Mouse (Mus musculus): ENCODE measurements around the gene Hoxa1. TPM values are rescaled to one million over a fixed set of nuclear protein-coding genes. Genes with fewer than 3 reads are reported as not detected.

Gene Hoxa1
- polyA plus RNA-seq, 2 experiments = 0.33 to 0.47 TPM

GRCm38 (mm10) chr6:52153270-52153669 lies 4.8 kb downstream of the Hoxa1 start:
- WGBS (ENCODE audit: insufficient replicate concordance) = 5% methylated on average over 6 of the region's 6 CpGs
- Histone ChIP-seq H3K4me2 (ENCODE audit: low read depth) (no peak overlapping the region), H3K36me3 (replicated peaks; ENCODE audit: control insufficient read depth, insufficient read depth, low read depth) (no peaks in the 10 kb centered on the region), H3K27ac (no peak overlapping the region), H3K9ac (replicated peaks) (no peak overlapping the region), H3K4me3 (ENCODE audit: insufficient read depth in 1 of 2, low read depth in 2 of 2, low read length in 2 of 2) (no peak overlapping the region), H3K9me3 (ENCODE audit: control insufficient read depth, low read length) (no peaks in the 10 kb centered on the region), H3K4me1 (replicated peaks; ENCODE audit: control insufficient read depth in 2 of 2, insufficient read depth in 2 of 2, low read length in 1 of 2) (no peaks in the 10 kb centered on the region), H3K27me3 (ENCODE audit: control insufficient read depth, insufficient read depth, low read length) (peaks cover 78% of the 10 kb centered on the region)
- DNase-seq (ENCODE audit: low read depth in 3 of 3, low spot score in 3 of 3) = no peak
- ATAC-seq (ENCODE audit: insufficient read depth) = no peak
- TF ChIP-seq CTCF (IDR thresholded peaks at IDR 0.05; ENCODE audit: low read depth) = no peak
- TF ChIP-seq EP300 (IDR thresholded peaks at IDR 0.05; ENCODE audit: low read depth) = no peak

- TF ChIP-seq CTCF (IDR thresholded peaks at IDR 0.05; ENCODE audit: low read depth) = no peak
- no peaks in the 10 kb centered on the region for H3K36me3 ChIP-seq (replicated peaks; ENCODE audit: control insufficient read depth, insufficient read depth, low read depth)
- no peak overlapping the region for H3K4me2 ChIP-seq (ENCODE audit: low read depth)
- WGBS (ENCODE audit: insufficient replicate concordance) = 19% methylated on average over 16 of the region's 16 CpGs
- DNase-seq (ENCODE audit: low read depth in 3 of 3, low spot score in 3 of 3) (no peak), ATAC-seq (ENCODE audit: insufficient read depth) (no peak)
- H3K27me3 ChIP-seq (ENCODE audit: control insufficient read depth, insufficient read depth, low read length) = peaks cover 70% of the 10 kb centered on the region
- H3K9ac ChIP-seq (replicated peaks) = no peak overlapping the region
- no peaks in the 10 kb centered on the region for H3K9me3 ChIP-seq (ENCODE audit: control insufficient read depth, low read length)
- no peaks in the 10 kb centered on the region for H3K4me1 ChIP-seq (replicated peaks; ENCODE audit: control insufficient read depth in 2 of 2, insufficient read depth in 2 of 2, low read length in 1 of 2)
- no peak overlapping the region for H3K4me3 ChIP-seq (ENCODE audit: insufficient read depth in 1 of 2, low read depth in 2 of 2, low read length in 2 of 2)
- H3K27ac ChIP-seq = no peak overlapping the region
Observed at GRCm38 (mm10) chr6:52152226-52153193, 5.6 kb downstream of the Hoxa1 start.

- Histone ChIP-seq H3K27me3 (ENCODE audit: control insufficient read depth, insufficient read depth, low read length) (peaks cover 61% of the 10 kb centered on the region), H3K9ac (replicated peaks) (no peak overlapping the region), H3K27ac (no peak overlapping the region), H3K4me1 (replicated peaks; ENCODE audit: control insufficient read depth in 2 of 2, insufficient read depth in 2 of 2, low read length in 1 of 2) (no peaks in the 10 kb centered on the region), H3K9me3 (ENCODE audit: control insufficient read depth, low read length) (no peaks in the 10 kb centered on the region), H3K36me3 (replicated peaks; ENCODE audit: control insufficient read depth, insufficient read depth, low read depth) (no peaks in the 10 kb centered on the region), H3K4me3 (ENCODE audit: insufficient read depth in 1 of 2, low read depth in 2 of 2, low read length in 2 of 2) (no peak overlapping the region), H3K4me2 (ENCODE audit: low read depth) (no peak overlapping the region)
- no peak for DNase-seq (ENCODE audit: low read depth in 3 of 3, low spot score in 3 of 3)
- 20% methylated on average over 4 of the region's 4 CpGs for WGBS (ENCODE audit: insufficient replicate concordance)
- ATAC-seq (ENCODE audit: insufficient read depth) = no peak
- TF ChIP-seq CTCF (IDR thresholded peaks at IDR 0.05; ENCODE audit: low read depth) (no peak), EP300 (IDR thresholded peaks at IDR 0.05; ENCODE audit: low read depth) (no peak)
Observed at GRCm38 (mm10) chr6:52151571-52151970, 6.5 kb downstream of the Hoxa1 start.

GRCm38 (mm10) chr6:52150401-52150966 lies 7.6 kb downstream of the Hoxa1 start:
- H3K4me2 ChIP-seq (ENCODE audit: low read depth) = no peak overlapping the region
- H3K9me3 ChIP-seq (ENCODE audit: control insufficient read depth, low read length) = no peaks in the 10 kb centered on the region
- no peak for ATAC-seq (ENCODE audit: insufficient read depth)
- H3K27me3 ChIP-seq (ENCODE audit: control insufficient read depth, insufficient read depth, low read length) = peaks cover 50% of the 10 kb centered on the region
- H3K4me1 ChIP-seq (replicated peaks; ENCODE audit: control insufficient read depth in 2 of 2, insufficient read depth in 2 of 2, low read length in 1 of 2) = no peaks in the 10 kb centered on the region
- no peak overlapping the region for H3K27ac ChIP-seq
- no peaks in the 10 kb centered on the region for H3K36me3 ChIP-seq (replicated peaks; ENCODE audit: control insufficient read depth, insufficient read depth, low read depth)
- 7% methylated on average over 16 of the region's 16 CpGs for WGBS (ENCODE audit: insufficient replicate concordance)
- H3K4me3 ChIP-seq (ENCODE audit: insufficient read depth in 1 of 2, low read depth in 2 of 2, low read length in 2 of 2) = no peak overlapping the region
- DNase-seq (ENCODE audit: low read depth in 3 of 3, low spot score in 3 of 3) = no peak
- H3K9ac ChIP-seq (replicated peaks) = no peak overlapping the region
- TF ChIP-seq CTCF (IDR thresholded peaks at IDR 0.05; ENCODE audit: low read depth) (no peak), EP300 (IDR thresholded peaks at IDR 0.05; ENCODE audit: low read depth) (no peak)

GRCm38 (mm10) chr6:52139115-52139514 lies 19.0 kb downstream of the Hoxa1 start:
- H3K27ac ChIP-seq = no peak overlapping the region
- TF ChIP-seq CTCF (IDR thresholded peaks at IDR 0.05; ENCODE audit: low read depth) (no peak), EP300 (IDR thresholded peaks at IDR 0.05; ENCODE audit: low read depth) (no peak)
- DNase-seq (ENCODE audit: low read depth in 3 of 3, low spot score in 3 of 3) (no peak), ATAC-seq (ENCODE audit: insufficient read depth) (no peak)
- H3K4me3 ChIP-seq (ENCODE audit: insufficient read depth in 1 of 2, low read depth in 2 of 2, low read length in 2 of 2) = no peak overlapping the region
- H3K9me3 ChIP-seq (ENCODE audit: control insufficient read depth, low read length) = no peaks in the 10 kb centered on the region
- H3K4me2 ChIP-seq (ENCODE audit: low read depth) = no peak overlapping the region
- H3K9ac ChIP-seq (replicated peaks) = no peak overlapping the region
- H3K4me1 ChIP-seq (replicated peaks; ENCODE audit: control insufficient read depth in 2 of 2, insufficient read depth in 2 of 2, low read length in 1 of 2) = no peaks in the 10 kb centered on the region
- no peaks in the 10 kb centered on the region for H3K36me3 ChIP-seq (replicated peaks; ENCODE audit: control insufficient read depth, insufficient read depth, low read depth)
- no peaks in the 10 kb centered on the region for H3K27me3 ChIP-seq (ENCODE audit: control insufficient read depth, insufficient read depth, low read length)
- 67% methylated on average over 5 of the region's 5 CpGs for WGBS (ENCODE audit: insufficient replicate concordance)
